In genomic region chr10:109496161-109496560, GRCm38 (mm10) we compare ENCODE assay signal across 8 mouse cellular contexts.
DNase-seq lines count a peak whose midpoint lies in the region; ATAC-seq and TF ChIP-seq lines count a peak whose summit lies in the region.

No protein-coding gene starts in this region.

- intact Hi-C loops in heart, postnatal 36 days (cut with DNase I), result loop anchor here (2.0 kb wide), 1 partner anchor 761 kb away; no protein-coding TSS in a partner anchor

- H3K4me1 ChIP-seq in midbrain, postnatal 0 days (ENCODE audit: insufficient read depth, low read length), result no peaks in the 10 kb centered on the region

- H3K9me3 ChIP-seq in midbrain, postnatal 0 days (ENCODE audit: low read length), result no peaks in the 10 kb centered on the region

- WGBS in midbrain, postnatal 0 days, result 74% methylated on average over 10 of the region's 10 CpGs

- no peak overlapping the region for H3K27ac ChIP-seq in midbrain, postnatal 0 days (ENCODE audit: low read depth, low read length)

- TF ChIP-seq CTCF in midbrain, postnatal 0 days (IDR thresholded peaks at IDR 0.05), result peak; percentile 90

- H3K4me3 ChIP-seq in midbrain, postnatal 0 days (ENCODE audit: low read depth, low read length), result no peak overlapping the region

- H3K9ac ChIP-seq in midbrain, postnatal 0 days (replicated peaks; ENCODE audit: low read length, poor library complexity, severe bottlenecking), result no peak overlapping the region

- ATAC-seq in midbrain, postnatal 0 days (ENCODE audit: low FRiP score), result no peak
- no peak for ATAC-seq in inflammation-experienced regulatory T-cells, adult 6 months

- H3K36me3 ChIP-seq in midbrain, postnatal 0 days (ENCODE audit: insufficient read depth, low read length), result no peaks in the 10 kb centered on the region

- H3K4me2 ChIP-seq in midbrain, postnatal 0 days (ENCODE audit: low read depth, low read length, poor library complexity, severe bottlenecking), result no peak overlapping the region

- peak; percentile 28 for DNase-seq in heart, postnatal 4 days
- DNase-seq in heart, postnatal 36 days, result no peak
- DNase-seq in NIH3T3 (ENCODE audit: low read depth), result peak; percentile 43
- peak; percentile 60 for DNase-seq in embryo, embryonic 10.5 days (ENCODE audit: low spot score)
- DNase-seq in layer of hippocampus, adult 11-12 months (ENCODE audit: low spot score), result peak; percentile 77
- DNase-seq in midbrain, postnatal 0 days (ENCODE audit: low spot score), result peak; percentile 92
- DNase-seq in gastrocnemius, adult 18-20 months (ENCODE audit: low spot score), result no peak

- no peaks in the 10 kb centered on the region for H3K27me3 ChIP-seq in midbrain, postnatal 0 days (ENCODE audit: insufficient read depth, low read length)

Comparison
In these comparisons a context has a peak if more than half of its experiments do, and no peak if none do; other contexts are left out.
1. DNase-seq: peak in heart, postnatal 4 days (single experiment), NIH3T3 (single experiment), embryo, embryonic 10.5 days (single experiment), layer of hippocampus, adult 11-12 months (single experiment) and midbrain, postnatal 0 days (single experiment); none in heart, postnatal 36 days (0 of 2) and gastrocnemius, adult 18-20 months (single experiment).